Mouse (Mus musculus) frontal cortex, postnatal 10 days (tissue): ENCODE measurements around the gene Fam216b.

Source experiments
- DNase-seq, 2 experiments: peaks; one replicate each; pipeline ENCODE4 v3.0.0; 2022; ENCODE audit warnings: low spot score in 2 of 2, mixed read lengths in 1 of 2

Fam216b gene

DNA sequence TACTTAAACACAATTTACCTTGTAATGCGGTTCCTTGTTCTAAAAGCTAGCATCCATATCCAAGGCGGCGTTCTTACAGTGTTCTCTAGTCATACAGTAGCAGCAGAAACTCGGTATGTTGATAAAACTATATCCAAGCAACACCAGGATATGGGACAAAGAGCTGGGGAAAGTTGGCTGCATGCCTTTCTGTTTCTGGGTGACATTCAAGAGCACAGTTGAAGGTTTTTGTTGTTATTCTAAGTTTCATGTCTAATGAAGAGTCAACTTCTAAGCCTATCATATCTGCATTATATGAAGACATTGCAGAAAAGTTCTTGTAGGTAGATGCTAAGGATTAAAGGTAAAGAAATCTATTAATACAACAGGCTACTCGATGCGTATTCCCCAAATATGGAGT lies at the start of gene Fam216b:
Fam216b (minus strand) TSS at position 101 of the 400 bp plus-strand sequence.
- DNase-seq = no peak

- peak in 1 of 2 experiments; percentile 14 for DNase-seq
Observed at GRCm38 (mm10) chr14:78132368-78133052, 43.7 kb upstream of the Fam216b start.

GRCm38 (mm10) chr14:78126670-78127069 lies 37.9 kb upstream of the Fam216b start:
- DNase-seq = no peak

- DNase-seq = no peak
Observed at GRCm38 (mm10) chr14:78120286-78120685, 31.5 kb upstream of the Fam216b start.

DNA sequence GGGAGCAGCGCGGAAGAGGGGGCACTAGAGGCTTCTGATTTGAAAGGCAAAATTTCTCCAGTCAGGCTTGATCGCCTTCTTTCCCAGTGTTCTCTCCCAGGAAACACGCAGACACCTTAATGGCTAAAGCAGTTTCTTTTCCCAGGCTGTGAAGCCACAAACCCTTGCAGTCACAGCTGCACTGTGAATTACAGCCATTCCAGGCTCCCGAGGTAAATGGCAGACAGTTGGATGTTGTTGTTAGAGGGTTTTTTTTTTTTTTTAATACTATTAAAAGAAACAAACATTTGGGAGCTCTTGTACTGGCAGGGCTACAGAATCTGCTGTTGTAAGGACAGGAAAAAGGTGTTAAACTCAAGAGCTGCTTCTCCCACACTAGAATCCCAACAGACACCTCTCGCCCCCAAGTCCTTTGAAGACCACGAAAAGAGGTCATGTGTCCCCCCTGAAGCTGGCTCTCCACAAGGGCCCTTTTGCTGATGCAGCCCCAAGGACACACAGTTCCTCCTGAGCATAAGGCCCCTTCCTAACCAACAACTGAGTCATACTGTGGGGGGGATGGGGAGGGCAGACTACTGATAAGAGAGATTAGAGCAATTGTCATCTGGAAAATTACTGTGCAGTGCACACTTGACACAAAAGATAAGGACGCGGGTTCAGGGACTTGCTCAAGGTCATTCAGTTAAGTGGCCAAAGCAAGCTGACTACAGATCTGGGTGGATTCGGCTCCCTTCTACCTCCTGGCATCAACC lies 30.8 kb upstream of the Fam216b start:
- DNase-seq = no peak

DNA sequence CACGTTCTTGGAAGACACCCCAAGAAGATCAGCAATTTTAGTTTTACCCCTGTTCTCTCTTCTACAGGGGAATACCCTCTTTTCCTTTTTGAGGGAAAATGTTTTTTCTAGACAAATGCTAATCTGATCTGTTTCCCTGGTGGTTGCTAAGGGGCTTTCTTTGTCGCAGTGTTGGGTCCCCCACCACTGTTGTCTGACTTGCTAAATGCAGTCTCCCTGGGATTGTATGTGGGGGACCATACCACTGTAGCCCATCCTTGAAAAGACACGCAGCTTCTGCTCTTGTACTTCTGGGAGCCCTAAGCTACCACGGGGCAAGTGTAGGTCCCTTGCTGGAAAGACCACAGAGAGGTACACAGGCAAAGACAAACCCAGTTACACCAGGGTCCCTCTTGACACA lies 28.9 kb upstream of the Fam216b start:
- no peak for DNase-seq

DNA sequence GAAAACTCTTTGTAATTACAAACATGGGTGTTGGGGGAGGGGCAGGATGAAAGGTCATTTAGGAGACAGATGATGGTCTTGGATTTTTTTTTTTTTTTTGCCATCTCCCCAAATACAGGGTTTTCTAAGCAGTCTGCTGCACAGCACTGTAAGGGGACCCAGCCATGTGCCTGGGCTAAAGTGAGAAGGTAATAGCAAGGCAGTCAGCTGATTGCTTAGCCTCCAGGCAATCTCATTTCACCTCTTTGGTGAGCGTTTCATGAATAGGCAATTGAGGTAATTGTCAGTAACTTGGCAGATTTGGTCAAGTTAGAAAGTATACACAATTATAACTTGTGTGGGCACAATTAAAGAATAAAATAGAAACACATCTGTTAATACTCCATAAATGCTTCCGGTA lies 28.5 kb upstream of the Fam216b start:
- no peak for DNase-seq

DNA sequence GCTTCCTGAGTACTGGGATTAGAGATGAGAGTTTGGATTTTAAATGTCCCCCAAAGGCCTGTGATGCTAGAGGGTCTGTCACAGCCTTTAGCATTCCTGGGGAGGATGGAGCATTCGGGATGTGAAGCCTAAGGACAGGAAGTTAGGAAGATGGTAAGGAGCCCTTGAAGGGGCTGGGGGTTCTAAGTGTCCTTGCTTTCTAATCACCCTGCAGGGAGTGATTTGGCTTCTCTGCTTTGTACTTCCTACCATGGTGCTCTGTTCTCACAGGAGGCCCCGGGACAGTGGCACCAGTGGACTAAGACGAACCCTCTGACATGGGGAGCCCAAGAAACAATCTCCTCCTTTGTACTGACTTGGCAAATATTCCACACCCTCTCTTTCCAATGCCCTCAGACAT lies 23.7 kb upstream of the Fam216b start:
- DNase-seq = no peak

GRCm38 (mm10) chr14:78110871-78111270 lies 22.1 kb upstream of the Fam216b start:
- DNase-seq = no peak

DNA sequence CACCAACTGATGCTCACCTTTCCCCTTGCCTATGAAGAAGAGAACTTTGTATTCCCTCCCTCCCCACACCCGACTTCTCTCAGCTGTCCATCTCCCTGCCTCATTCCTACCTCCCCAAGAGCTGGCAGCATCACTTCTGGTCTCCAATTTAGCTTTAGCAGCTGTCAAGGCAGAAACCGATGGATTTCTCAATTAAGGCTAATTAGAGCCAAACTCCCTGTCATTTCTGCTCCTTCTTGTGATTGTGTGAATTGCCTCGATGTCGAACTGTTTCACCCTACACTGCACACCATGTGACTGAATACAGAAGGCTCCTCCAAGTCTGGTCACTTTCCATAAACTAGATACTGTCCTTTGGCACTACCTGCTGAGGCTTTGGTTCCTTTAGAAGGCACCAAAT lies 20.6 kb upstream of the Fam216b start:
- no peak for DNase-seq

DNA sequence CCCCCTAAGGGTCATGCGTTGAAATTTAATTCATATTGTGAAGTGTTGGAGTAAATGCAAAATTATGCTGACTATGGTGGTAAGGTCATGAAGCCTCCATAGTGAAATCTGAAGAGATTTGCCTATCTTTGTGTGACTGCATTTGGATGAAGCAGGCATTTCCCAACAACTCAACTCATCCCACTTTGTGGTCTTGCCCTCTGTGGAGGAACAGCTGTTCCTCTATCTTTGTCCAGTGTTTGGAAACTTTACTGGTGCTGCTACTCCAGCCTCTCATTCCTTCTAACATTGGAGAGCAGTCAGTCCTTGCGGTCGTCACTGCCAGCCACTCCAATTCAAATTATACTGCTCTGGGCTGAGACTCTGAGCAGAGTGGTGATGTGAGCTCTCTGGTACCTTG lies 19.6 kb upstream of the Fam216b start:
- DNase-seq = no peak

DNA sequence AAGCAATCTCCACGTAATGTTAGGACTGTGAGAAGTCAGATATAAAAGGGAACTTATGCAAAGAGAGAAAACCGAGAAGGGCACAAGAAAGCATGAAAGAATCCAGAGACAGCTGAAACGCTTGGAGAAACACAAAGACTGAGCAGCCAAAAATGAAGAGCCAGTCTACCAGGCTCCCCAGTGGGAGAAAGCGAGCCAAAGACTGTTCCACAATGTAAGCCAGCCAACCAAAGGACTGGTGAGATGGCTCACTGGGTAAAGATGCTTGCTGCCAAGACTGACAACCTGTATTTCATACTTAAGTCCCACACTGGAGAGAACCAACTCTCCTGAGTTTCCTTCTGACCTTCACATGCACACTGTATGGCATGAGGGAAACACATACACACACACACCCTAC lies 784 bp upstream of the Fam216b start:
- no peak for DNase-seq

- no peak for DNase-seq
Observed at GRCm38 (mm10) chr14:78083465-78083864, 5.3 kb downstream of the Fam216b start.

DNA sequence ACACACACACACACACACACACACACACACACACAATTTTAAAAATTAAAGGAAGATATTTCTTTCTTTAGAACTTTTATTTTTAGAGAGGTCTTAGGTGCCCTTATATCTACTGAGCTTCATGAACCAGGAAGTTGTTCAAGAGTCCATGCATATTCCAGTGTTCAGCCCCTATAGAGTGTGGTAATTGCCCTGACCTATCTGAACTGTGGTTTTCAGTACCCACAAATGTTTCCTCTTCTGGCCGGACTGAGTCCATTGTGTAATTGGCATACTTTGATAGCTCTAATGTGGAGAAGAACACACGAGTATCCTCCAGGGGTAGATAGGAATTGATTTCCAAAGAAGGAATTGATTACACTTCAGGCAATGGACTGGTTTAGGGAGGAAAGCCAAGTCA lies 11.3 kb downstream of the Fam216b start:
- no peak for DNase-seq

DNA sequence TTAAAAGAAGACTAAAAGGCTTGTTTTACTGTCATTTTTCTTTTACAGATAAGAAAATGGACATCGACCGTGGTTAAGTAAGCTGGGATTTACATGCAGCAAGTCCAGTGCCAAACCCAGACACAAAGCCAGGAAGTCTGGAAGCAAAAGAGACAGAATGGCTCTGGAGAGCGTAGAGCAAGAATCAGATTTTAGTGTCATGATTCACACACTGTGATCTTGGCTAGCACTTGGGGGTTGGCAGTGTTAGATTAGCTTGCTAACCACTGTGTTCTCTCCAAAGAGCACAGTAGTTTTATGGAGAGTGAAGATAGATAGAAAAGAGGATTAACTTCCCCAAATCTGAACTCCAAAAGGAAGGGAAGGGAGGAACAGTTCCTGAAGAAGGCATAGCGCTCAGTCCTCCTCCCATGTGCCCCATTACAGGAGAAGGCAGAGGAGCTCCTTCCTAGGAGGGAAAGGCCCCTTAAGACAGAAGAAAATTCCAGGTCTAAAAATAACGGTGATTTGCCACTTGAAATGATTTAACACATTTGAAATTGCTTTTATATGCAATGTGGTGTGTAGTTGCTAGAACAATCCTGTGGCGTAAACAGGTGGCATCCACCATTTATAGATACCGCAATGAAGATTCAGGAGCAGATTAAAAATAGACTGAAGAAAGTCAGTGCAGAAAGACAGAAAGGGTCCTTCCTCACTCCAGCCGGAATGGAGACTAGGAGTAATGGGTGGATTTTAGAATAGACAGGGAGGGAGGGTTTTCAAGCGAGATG lies 22.7 kb downstream of the Fam216b start:
- no peak for DNase-seq

DNA sequence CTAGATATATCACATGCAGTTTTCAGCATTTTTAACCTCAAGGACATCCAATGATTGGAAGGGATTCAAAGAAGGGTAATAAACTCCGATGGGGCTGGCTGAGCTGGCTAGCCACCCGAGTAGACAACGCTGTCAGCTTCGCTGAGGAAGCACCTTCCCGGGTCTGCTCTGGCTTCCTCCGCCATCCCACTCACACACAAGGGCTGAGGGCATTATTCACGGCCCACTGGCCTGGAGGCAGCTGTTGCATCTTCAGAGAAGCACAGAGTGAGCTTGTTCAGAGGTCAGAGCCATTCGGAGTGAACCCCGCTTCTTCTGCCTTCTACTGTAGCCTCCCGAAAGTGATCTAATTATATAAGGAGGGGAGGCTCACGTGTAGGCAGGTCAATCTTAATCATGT lies 26.3 kb downstream of the Fam216b start:
- no peak for DNase-seq

- DNase-seq = no peak
Observed at GRCm38 (mm10) chr14:78060609-78060951, 28.2 kb downstream of the Fam216b start.

DNA sequence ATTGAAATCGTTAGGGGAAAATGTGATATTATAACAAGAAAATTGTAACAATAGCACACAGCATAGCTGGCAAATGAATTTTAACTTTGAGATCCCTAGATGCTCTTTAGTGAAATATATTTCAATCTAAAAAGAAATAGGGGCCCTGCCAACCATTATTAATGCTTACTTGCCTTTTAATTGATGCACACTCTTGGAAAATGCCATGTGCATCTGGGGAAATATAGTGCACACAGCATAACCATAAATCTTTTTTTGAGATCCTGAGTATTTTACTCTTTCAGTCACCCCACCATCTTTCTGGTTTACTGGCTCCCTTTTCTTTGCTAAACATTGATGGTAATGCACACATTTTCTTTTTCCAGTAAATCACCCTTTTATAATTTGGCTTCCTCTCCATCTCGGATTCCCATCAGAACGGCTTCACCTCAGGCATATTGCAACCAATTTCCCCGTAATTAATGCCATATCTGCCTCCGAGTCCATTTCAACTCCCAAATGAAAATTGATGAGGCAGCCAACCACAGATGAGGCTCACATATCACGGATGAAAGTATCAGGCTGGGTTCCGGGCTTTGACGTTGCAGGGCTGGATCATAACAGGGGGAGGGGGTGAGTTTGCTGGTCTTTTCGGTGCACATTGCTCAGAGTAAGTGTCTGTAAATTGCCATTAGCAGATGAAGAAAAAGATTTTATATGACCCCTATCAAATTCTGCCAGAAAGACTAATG lies 28.8 kb downstream of the Fam216b start:
- DNase-seq = no peak

DNA sequence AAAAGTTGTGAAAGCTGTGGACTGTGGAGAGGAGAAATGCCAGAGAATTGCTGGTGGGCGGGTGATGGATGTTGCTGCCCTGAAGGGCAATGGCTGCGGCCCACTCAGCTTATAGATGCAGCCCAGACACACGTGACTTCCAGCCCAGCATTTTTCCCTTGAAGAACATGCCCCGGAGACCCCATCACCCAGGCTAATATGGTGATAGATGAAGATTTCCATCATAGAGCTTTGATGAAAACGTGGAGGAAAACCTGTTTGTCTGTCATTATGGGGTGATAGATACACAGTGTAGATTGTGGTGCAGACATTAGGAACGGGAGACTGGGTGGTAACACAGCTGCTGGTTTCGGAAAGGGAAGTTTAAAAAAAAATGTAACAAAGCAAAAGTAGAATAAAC lies 31.4 kb downstream of the Fam216b start:
- DNase-seq = no peak

GRCm38 (mm10) chr14:78056371-78056770 lies 32.4 kb downstream of the Fam216b start:
- DNase-seq = no peak

GRCm38 (mm10) chr14:78048674-78049073 lies 40.1 kb downstream of the Fam216b start:
- no peak for DNase-seq

DNA sequence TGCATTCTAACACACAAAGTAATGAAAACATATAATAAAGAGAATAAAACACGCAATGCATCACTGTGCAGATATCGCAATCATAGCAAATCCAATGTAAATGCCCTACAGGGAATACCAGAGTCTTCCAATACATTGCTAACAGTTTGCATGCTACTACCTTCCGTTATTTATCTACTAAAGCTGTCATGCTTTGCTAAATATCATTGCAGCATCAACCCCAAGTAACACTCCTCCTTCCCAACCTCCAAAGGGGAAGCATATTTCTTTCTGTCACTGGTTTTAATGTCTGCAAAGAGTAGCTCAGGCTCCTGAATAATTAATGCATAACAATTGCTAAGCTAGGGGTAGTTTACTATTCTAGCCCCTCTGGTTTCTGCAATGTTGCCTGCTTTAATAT lies 40.5 kb downstream of the Fam216b start:
- DNase-seq = no peak
